Mouse (Mus musculus): ENCODE data around the gene Uimc1. TPM values are rescaled to one million over a fixed set of nuclear protein-coding genes. Genes with fewer than 3 reads are reported as not detected.

Gene Uimc1
- polyA plus RNA-seq, 1 experiment = 12.3 TPM

GRCm38 (mm10) chr13:55008589-55008988 lies 91.5 kb downstream of the Uimc1 start:
- no peaks in the 10 kb centered on the region for H3K36me3 ChIP-seq (ENCODE audit: control insufficient read depth, insufficient read depth)
- no peak overlapping the region for H3K4me2 ChIP-seq (ENCODE audit: low read depth)
- TF ChIP-seq MYOD1 (IDR thresholded peaks at IDR 0.05; ENCODE audit: control insufficient read depth in 1 of 3, insufficient read length in 2 of 3, low read depth in 2 of 3) = no peak
- TF ChIP-seq TCF3 (IDR thresholded peaks at IDR 0.05; ENCODE audit: insufficient read length, low read depth) = no peak
- no peak for TF ChIP-seq POLR2A (IDR thresholded peaks at IDR 0.05; ENCODE audit: insufficient read length, low read depth)
- no peak for TF ChIP-seq USF1 (IDR thresholded peaks at IDR 0.05; ENCODE audit: low read depth)
- TF ChIP-seq E2F4 (IDR thresholded peaks at IDR 0.05; ENCODE audit: insufficient read depth) = no peak
- no peak for TF ChIP-seq TCF12 (IDR thresholded peaks at IDR 0.05; ENCODE audit: insufficient read depth, poor library complexity, severe bottlenecking)
- TF ChIP-seq CEBPB (IDR thresholded peaks at IDR 0.05; ENCODE audit: insufficient read depth, poor library complexity, severe bottlenecking) = no peak
- TF ChIP-seq MAX (IDR thresholded peaks at IDR 0.05; ENCODE audit: low read depth) = no peak
- TF ChIP-seq SRF (IDR thresholded peaks at IDR 0.05; ENCODE audit: control insufficient read depth, insufficient read length, low read depth) = no peak
- TF ChIP-seq POLR2AphosphoS2 (IDR thresholded peaks at IDR 0.05; ENCODE audit: insufficient read length, low read depth) = no peak
- TF ChIP-seq MYOG (IDR thresholded peaks at IDR 0.05; ENCODE audit: control insufficient read depth in 1 of 3, insufficient read depth in 1 of 3, insufficient read length in 2 of 3, low read depth in 2 of 3) = no peak
- TF ChIP-seq REST (IDR thresholded peaks at IDR 0.05; ENCODE audit: insufficient read depth, insufficient read length) = no peak
- no peak overlapping the region for H3K4me3 ChIP-seq
- peaks cover 67% of the 10 kb centered on the region for H3K27me3 ChIP-seq (ENCODE audit: control insufficient read depth, insufficient read depth, insufficient read length)
- no peak overlapping the region for H3ac ChIP-seq (ENCODE audit: control insufficient read depth, insufficient read length)
- H3K79me2 ChIP-seq (ENCODE audit: control insufficient read depth, insufficient read depth) = no peaks in the 10 kb centered on the region

GRCm38 (mm10) chr13:55006415-55006742 lies 93.7 kb downstream of the Uimc1 start:
- TF ChIP-seq MYOD1 (IDR thresholded peaks at IDR 0.05; ENCODE audit: control insufficient read depth in 1 of 3, insufficient read length in 2 of 3, low read depth in 2 of 3) (no peak), SRF (IDR thresholded peaks at IDR 0.05; ENCODE audit: control insufficient read depth, insufficient read length, low read depth) (no peak), CEBPB (IDR thresholded peaks at IDR 0.05; ENCODE audit: insufficient read depth, poor library complexity, severe bottlenecking) (no peak), TCF12 (IDR thresholded peaks at IDR 0.05; ENCODE audit: insufficient read depth, poor library complexity, severe bottlenecking) (no peak), E2F4 (IDR thresholded peaks at IDR 0.05; ENCODE audit: insufficient read depth) (no peak), POLR2A (IDR thresholded peaks at IDR 0.05; ENCODE audit: insufficient read length, low read depth) (no peak), REST (IDR thresholded peaks at IDR 0.05; ENCODE audit: insufficient read depth, insufficient read length) (no peak), MAX (IDR thresholded peaks at IDR 0.05; ENCODE audit: low read depth) (no peak)
- no peak overlapping the region for H3ac ChIP-seq (ENCODE audit: control insufficient read depth, insufficient read length)
- H3K4me3 ChIP-seq = no peak overlapping the region
- peaks cover 73% of the 10 kb centered on the region for H3K27me3 ChIP-seq (ENCODE audit: control insufficient read depth, insufficient read depth, insufficient read length)
- H3K36me3 ChIP-seq (ENCODE audit: control insufficient read depth, insufficient read depth) = no peaks in the 10 kb centered on the region
- H3K79me2 ChIP-seq (ENCODE audit: control insufficient read depth, insufficient read depth) = no peaks in the 10 kb centered on the region
- no peak overlapping the region for H3K4me2 ChIP-seq (ENCODE audit: low read depth)

GRCm38 (mm10) chr13:55005691-55006414 lies 94.2 kb downstream of the Uimc1 start:
- H3K36me3 ChIP-seq (ENCODE audit: control insufficient read depth, insufficient read depth) = no peaks in the 10 kb centered on the region
- no peak overlapping the region for H3K4me2 ChIP-seq (ENCODE audit: low read depth)
- no peak overlapping the region for H3K4me3 ChIP-seq
- TF ChIP-seq TCF12 (IDR thresholded peaks at IDR 0.05; ENCODE audit: insufficient read depth, poor library complexity, severe bottlenecking) (no peak), USF1 (IDR thresholded peaks at IDR 0.05; ENCODE audit: low read depth) (no peak), POLR2AphosphoS2 (IDR thresholded peaks at IDR 0.05; ENCODE audit: insufficient read length, low read depth) (no peak)
- H3K79me2 ChIP-seq (ENCODE audit: control insufficient read depth, insufficient read depth) = no peaks in the 10 kb centered on the region
- peaks cover 77% of the 10 kb centered on the region for H3K27me3 ChIP-seq (ENCODE audit: control insufficient read depth, insufficient read depth, insufficient read length)
- no peak overlapping the region for H3ac ChIP-seq (ENCODE audit: control insufficient read depth, insufficient read length)

- Histone ChIP-seq H3K4me2 (ENCODE audit: low read depth) (no peak overlapping the region), H3K4me3 (no peak overlapping the region), H3K79me2 (ENCODE audit: control insufficient read depth, insufficient read depth) (no peaks in the 10 kb centered on the region), H3ac (ENCODE audit: control insufficient read depth, insufficient read length) (no peak overlapping the region), H3K27me3 (ENCODE audit: control insufficient read depth, insufficient read depth, insufficient read length) (peaks cover 77% of the 10 kb centered on the region), H3K36me3 (ENCODE audit: control insufficient read depth, insufficient read depth) (no peaks in the 10 kb centered on the region)
- TF ChIP-seq REST (IDR thresholded peaks at IDR 0.05; ENCODE audit: insufficient read depth, insufficient read length) = no peak
- no peak for TF ChIP-seq MYOG (IDR thresholded peaks at IDR 0.05; ENCODE audit: control insufficient read depth in 1 of 3, insufficient read depth in 1 of 3, insufficient read length in 2 of 3, low read depth in 2 of 3)
- TF ChIP-seq CEBPB (IDR thresholded peaks at IDR 0.05; ENCODE audit: insufficient read depth, poor library complexity, severe bottlenecking) = no peak
- TF ChIP-seq TCF12 (IDR thresholded peaks at IDR 0.05; ENCODE audit: insufficient read depth, poor library complexity, severe bottlenecking) = no peak
- no peak for TF ChIP-seq E2F4 (IDR thresholded peaks at IDR 0.05; ENCODE audit: insufficient read depth)
- no peak for TF ChIP-seq SRF (IDR thresholded peaks at IDR 0.05; ENCODE audit: control insufficient read depth, insufficient read length, low read depth)
- TF ChIP-seq POLR2AphosphoS2 (IDR thresholded peaks at IDR 0.05; ENCODE audit: insufficient read length, low read depth) = no peak
- no peak for TF ChIP-seq TCF3 (IDR thresholded peaks at IDR 0.05; ENCODE audit: insufficient read length, low read depth)
- no peak for TF ChIP-seq USF1 (IDR thresholded peaks at IDR 0.05; ENCODE audit: low read depth)
- TF ChIP-seq MAX (IDR thresholded peaks at IDR 0.05; ENCODE audit: low read depth) = no peak
- no peak for TF ChIP-seq POLR2A (IDR thresholded peaks at IDR 0.05; ENCODE audit: insufficient read length, low read depth)
- no peak for TF ChIP-seq MYOD1 (IDR thresholded peaks at IDR 0.05; ENCODE audit: control insufficient read depth in 1 of 3, insufficient read length in 2 of 3, low read depth in 2 of 3)
These were observed 95.5 kb downstream of the Uimc1 start for GRCm38 (mm10) chr13:55004646-55005045.

GRCm38 (mm10) chr13:55002090-55002489 lies 98.0 kb downstream of the Uimc1 start:
- Histone ChIP-seq H3ac (ENCODE audit: control insufficient read depth, insufficient read length) (no peak overlapping the region), H3K4me3 (no peak overlapping the region), H3K79me2 (ENCODE audit: control insufficient read depth, insufficient read depth) (no peaks in the 10 kb centered on the region), H3K36me3 (ENCODE audit: control insufficient read depth, insufficient read depth) (no peaks in the 10 kb centered on the region), H3K4me2 (ENCODE audit: low read depth) (no peak overlapping the region), H3K27me3 (ENCODE audit: control insufficient read depth, insufficient read depth, insufficient read length) (peaks cover 87% of the 10 kb centered on the region)
- TF ChIP-seq MYOG (IDR thresholded peaks at IDR 0.05; ENCODE audit: control insufficient read depth in 1 of 3, insufficient read depth in 1 of 3, insufficient read length in 2 of 3, low read depth in 2 of 3) (no peak), E2F4 (IDR thresholded peaks at IDR 0.05; ENCODE audit: insufficient read depth) (no peak), REST (IDR thresholded peaks at IDR 0.05; ENCODE audit: insufficient read depth, insufficient read length) (no peak), POLR2A (IDR thresholded peaks at IDR 0.05; ENCODE audit: insufficient read length, low read depth) (no peak), CEBPB (IDR thresholded peaks at IDR 0.05; ENCODE audit: insufficient read depth, poor library complexity, severe bottlenecking) (no peak), MAX (IDR thresholded peaks at IDR 0.05; ENCODE audit: low read depth) (no peak)
